In the genomic region with DNA sequence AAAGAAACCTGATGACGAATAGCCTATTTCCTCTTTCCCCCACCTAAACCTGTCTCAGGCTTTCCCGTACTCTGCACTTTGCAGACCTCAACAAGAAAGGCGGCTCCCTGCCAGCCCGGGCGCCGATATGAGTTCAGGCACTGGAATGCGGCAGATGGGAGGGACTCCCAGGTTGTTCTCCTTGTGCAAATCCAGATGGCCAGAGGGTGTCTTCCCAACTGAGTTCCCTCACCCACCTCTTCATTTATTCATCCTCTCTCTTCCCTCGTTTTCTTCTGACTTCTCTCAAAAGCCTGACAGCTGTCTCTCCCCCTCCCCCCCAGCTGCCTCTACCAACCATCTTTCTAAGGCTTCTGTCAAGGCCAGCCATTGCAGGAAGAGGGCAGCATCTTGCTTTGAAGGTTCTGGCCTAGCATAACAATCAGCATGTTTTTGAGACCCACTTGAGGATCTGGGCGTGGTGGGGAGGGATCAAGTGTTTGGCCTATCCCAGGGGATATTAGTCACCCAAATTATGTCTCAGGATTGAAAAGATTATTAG, we compare ENCODE assay signal across 8 mouse cellular contexts.
DNase-seq lines count a peak whose midpoint lies in the region; ATAC-seq lines count a peak whose summit lies in the region.

No protein-coding gene starts in this region.

- peak overlapping the region; percentile 8; the same call in 1 of the 2 replicates for H3K4me2 ChIP-seq in kidney, embryonic 14.5 days (replicated peaks; ENCODE audit: low read depth, low read length)
- H3K4me2 ChIP-seq in limb, embryonic 15.5 days, result peak overlapping the region; percentile 31
- H3K4me2 ChIP-seq in neural tube, embryonic 13.5 days, result peak overlapping the region; percentile 9; the same call in 1 of the 2 replicates

- DNase-seq in CD4-positive, CD25-positive, alpha-beta regulatory T cell, adult 2 months (ENCODE audit: low read depth, low spot score), result peak; percentile 36
- DNase-seq in adrenal gland, postnatal 25 days, result peak; percentile 20
- DNase-seq in frontal cortex, postnatal 25 days (ENCODE audit: low spot score in 2 of 2), result peak; percentile 23 to 54

- peaks cover 11% of the 10 kb centered on the region for H3K4me1 ChIP-seq in kidney, embryonic 14.5 days (ENCODE audit: control insufficient read depth, insufficient read depth, low read length)
- peaks cover 25% of the 10 kb centered on the region for H3K4me1 ChIP-seq in limb, embryonic 15.5 days
- H3K4me1 ChIP-seq in neural tube, embryonic 13.5 days (replicated peaks), result peaks cover 37% of the 10 kb centered on the region

- no peaks in the 10 kb centered on the region for H3K9me3 ChIP-seq in kidney, embryonic 14.5 days (ENCODE audit: control insufficient read depth, low read length)
- H3K9me3 ChIP-seq in limb, embryonic 15.5 days, result no peaks in the 10 kb centered on the region
- no peaks in the 10 kb centered on the region for H3K9me3 ChIP-seq in neural tube, embryonic 13.5 days

- no peak overlapping the region for H3K9ac ChIP-seq in kidney, embryonic 14.5 days (ENCODE audit: low read depth, low read length)
- no peak overlapping the region for H3K9ac ChIP-seq in limb, embryonic 15.5 days
- 0 out of 2 replicates have a peak overlapping the region, but pooled peaks have one; percentile 26 for H3K9ac ChIP-seq in neural tube, embryonic 13.5 days

- no peak overlapping the region for H3K4me3 ChIP-seq in kidney, embryonic 14.5 days (ENCODE audit: low read length)
- no peak overlapping the region for H3K4me3 ChIP-seq in limb, embryonic 15.5 days
- no peak overlapping the region for H3K4me3 ChIP-seq in neural tube, embryonic 13.5 days

- H3K27ac ChIP-seq in kidney, embryonic 14.5 days (ENCODE audit: low read depth, low read length), result peak overlapping the region; percentile 14; the same call in 1 of the 2 replicates
- H3K27ac ChIP-seq in limb, embryonic 15.5 days, result peak overlapping the region; percentile 34; the same call in 1 of the 2 replicates
- 0 out of 2 replicates have a peak overlapping the region, but pooled peaks have one; percentile 46 for H3K27ac ChIP-seq in neural tube, embryonic 13.5 days (replicated peaks)

- no peak for ATAC-seq in CD4-positive, CD25-positive, alpha-beta regulatory T cell, adult 4 months
- ATAC-seq in kidney, embryonic 14.5 days (ENCODE audit: low FRiP score, low TSS enrichment), result no peak
- no peak for ATAC-seq in limb, embryonic 15.5 days (ENCODE audit: insufficient number of reproducible peaks, low FRiP score, low TSS enrichment, low read depth)
- ATAC-seq in neural tube, embryonic 13.5 days (ENCODE audit: low read depth), result no peak
- ATAC-seq in erythroid progenitor cell, adult 5-6 weeks (replicated peaks; ENCODE audit: low FRiP score, poor library complexity, severe bottlenecking), result no peak

- no peaks in the 10 kb centered on the region for H3K27me3 ChIP-seq in kidney, embryonic 14.5 days (ENCODE audit: control insufficient read depth, insufficient read depth, low read length)
- no peaks in the 10 kb centered on the region for H3K27me3 ChIP-seq in limb, embryonic 15.5 days
- H3K27me3 ChIP-seq in neural tube, embryonic 13.5 days, result no peaks in the 10 kb centered on the region

- 20% methylated on average over 9 of the region's 9 CpGs for WGBS in kidney, embryonic 14.5 days
- WGBS in limb, embryonic 15.5 days, result 8% methylated on average over 9 of the region's 9 CpGs
- WGBS in neural tube, embryonic 13.5 days, result 9% methylated on average over 9 of the region's 9 CpGs

- H3K36me3 ChIP-seq in kidney, embryonic 14.5 days (ENCODE audit: control insufficient read depth, insufficient read depth, low read length), result no peaks in the 10 kb centered on the region
- no peaks in the 10 kb centered on the region for H3K36me3 ChIP-seq in limb, embryonic 15.5 days
- H3K36me3 ChIP-seq in neural tube, embryonic 13.5 days, result no peaks in the 10 kb centered on the region
